Mouse (Mus musculus) adrenal gland (tissue): ENCODE measurements around the gene Eya2.
"Not testable (repeated sequence)": the region's sequence is repeated elsewhere in the genome, so short reads cannot be mapped to it uniquely, and the experiment has no call there.

Experiments
- intact Hi-C: fragments of 180-260 bp; cut with DNase I; formaldehyde crosslinking; loops from one replicate; pipeline ENCODE4 v1.15.1; 2025
- long read RNA-seq, 2 experiments: library from polyadenylated mRNA; unstranded; transcript quantifications; one replicate each; pipeline ENCODE4 v2.0.0; 2020; ENCODE audit warnings: borderline replicate concordance in 1 of 2; ENCODE audit not compliant: insufficient replicate concordance in 1 of 2

The Eya2 gene
- long read RNA-seq, experiment 1, partial matches to known transcripts, result 0 of 2 reads
- long read RNA-seq, experiment 1, other reads (novel, unspliced or antisense), result 2 of 2 reads
- long read RNA-seq, experiment 2, result 0 reads

- intact Hi-C loops, result no loop called here
Observed at GRCm38 (mm10) chr2:165594907-165595675, at the start of gene Eya2. Gene Eya2, plus strand, starts transcription at chr2:165595032.

GRCm38 (mm10) chr2:165545687-165546086 lies 49.1 kb upstream of the Eya2 start:
- intact Hi-C loops, result no loop called here

GRCm38 (mm10) chr2:165546341-165546740 lies 48.5 kb upstream of the Eya2 start:
- intact Hi-C loops, result no loop called here

- intact Hi-C loops, result no loop called here
Observed at GRCm38 (mm10) chr2:165547410-165547809, 47.4 kb upstream of the Eya2 start.

GRCm38 (mm10) chr2:165548627-165549026 lies 46.2 kb upstream of the Eya2 start:
- intact Hi-C loops, result no loop called here

GRCm38 (mm10) chr2:165550410-165550809 lies 44.4 kb upstream of the Eya2 start:
- intact Hi-C loops, result not testable (repeated sequence)

GRCm38 (mm10) chr2:165554066-165554465 lies 40.8 kb upstream of the Eya2 start:
- intact Hi-C loops, result no loop called here

- intact Hi-C loops, result no loop called here
Observed at GRCm38 (mm10) chr2:165557278-165557677, 37.6 kb upstream of the Eya2 start.

GRCm38 (mm10) chr2:165558916-165559315 lies 35.9 kb upstream of the Eya2 start:
- intact Hi-C loops, result no loop called here

- intact Hi-C loops, result no loop called here
Observed at GRCm38 (mm10) chr2:165559506-165560235, 35.2 kb upstream of the Eya2 start.

GRCm38 (mm10) chr2:165561861-165562260 lies 33.0 kb upstream of the Eya2 start:
- intact Hi-C loops, result no loop called here

- intact Hi-C loops, result no loop called here
Observed at GRCm38 (mm10) chr2:165563298-165564058, 31.4 kb upstream of the Eya2 start.

- intact Hi-C loops, result no loop called here
Observed at GRCm38 (mm10) chr2:165564101-165564500, 30.7 kb upstream of the Eya2 start.

GRCm38 (mm10) chr2:165564620-165565019 lies 30.2 kb upstream of the Eya2 start:
- intact Hi-C loops, result no loop called here

- intact Hi-C loops, result no loop called here
Observed at GRCm38 (mm10) chr2:165566898-165567297, 27.9 kb upstream of the Eya2 start.

- intact Hi-C loops, result no loop called here
Observed at GRCm38 (mm10) chr2:165567820-165568219, 27.0 kb upstream of the Eya2 start.

GRCm38 (mm10) chr2:165568911-165569310 lies 25.9 kb upstream of the Eya2 start:
- intact Hi-C loops, result no loop called here

GRCm38 (mm10) chr2:165571216-165571778 lies 23.5 kb upstream of the Eya2 start:
- intact Hi-C loops, result no loop called here

- intact Hi-C loops, result no loop called here
Observed at GRCm38 (mm10) chr2:165583044-165583443, 11.8 kb upstream of the Eya2 start.

- intact Hi-C loops, result no loop called here
Observed at GRCm38 (mm10) chr2:165583518-165583917, 11.3 kb upstream of the Eya2 start.

- intact Hi-C loops, result no loop called here
Observed at GRCm38 (mm10) chr2:165584563-165584962, 10.3 kb upstream of the Eya2 start.
